Mouse (Mus musculus) intestine, embryonic 14.5 days (tissue): ENCODE results near the gene Ahcyl2. TPM values are rescaled to one million over a fixed set of nuclear protein-coding genes. Genes with fewer than 3 reads are reported as not detected.
"Not testable (repeated sequence)": the region's sequence is repeated elsewhere in the genome, so short reads cannot be mapped to it uniquely, and the experiment has no call there.

Experiments
- ATAC-seq: fragments of 200-750 bp; cut with Nextera tagmentation; replicated peaks from 2 replicates; pipeline ENCODE4 v1.8.0; 2017; ENCODE audit warnings: low read depth, moderate number of reproducible peaks, moderate TSS enrichment, moderate library complexity; ENCODE audit not compliant: low FRiP score, low TSS enrichment
- DNase-seq: peaks from one replicate; pipeline ENCODE4 v3.0.0-alpha.2; 2018; ENCODE audit warnings: low spot score
- H3K27ac ChIP-seq: fragments of 300-500 bp; sonication (generic); 2 replicates; pipeline ENCODE4 v1.5.1; 2014; ENCODE audit warnings: low read depth, mild to moderate bottlenecking, control low read depth
- H3K27me3 ChIP-seq: fragments of 300-500 bp; sonication (generic); replicated peaks from 2 replicates; pipeline ENCODE4 v1.6.1; 2014; ENCODE audit warnings: low read length, control low read depth; ENCODE audit not compliant: control insufficient read depth, insufficient read depth
- H3K36me3 ChIP-seq: fragments of 300-500 bp; sonication (generic); 2 replicates; pipeline ENCODE4 v1.6.1; 2014; ENCODE audit warnings: low read length, control low read depth; ENCODE audit not compliant: control insufficient read depth, insufficient read depth
- H3K4me1 ChIP-seq: fragments of 300-500 bp; sonication (generic); replicated peaks from 2 replicates; pipeline ENCODE4 v1.6.1; 2014; ENCODE audit warnings: low read length, control low read depth, mixed read lengths; ENCODE audit not compliant: control insufficient read depth, insufficient read depth
- H3K4me2 ChIP-seq: fragments of 300-500 bp; sonication (generic); 2 replicates; pipeline ENCODE4 v1.6.1; 2014; ENCODE audit warnings: low read length
- H3K4me3 ChIP-seq: fragments of 300-500 bp; sonication (generic); 2 replicates; pipeline ENCODE4 v1.5.1; 2014; ENCODE audit warnings: low read depth, low read length, control low read depth, mixed read lengths
- H3K9ac ChIP-seq: fragments of 300-500 bp; sonication (generic); 2 replicates; pipeline ENCODE4 v1.6.1; 2014; ENCODE audit warnings: mild to moderate bottlenecking, low read length
- H3K9me3 ChIP-seq: fragments of 300-500 bp; sonication (generic); 2 replicates; pipeline ENCODE4 v1.6.1; 2016; ENCODE audit warnings: low read length, control low read depth; ENCODE audit not compliant: control insufficient read depth
- WGBS: fragments of 180-500 bp; shearing (Covaris S2); extraction: QIAGEN DNeasy Blood & Tissue Kit; methylation state at CpG from one replicate; pipeline ENCODE4 v1.1.7; 2014; 5-methylcytosine and 5-hydroxymethylcytosine counted together
- polyA plus RNA-seq: library from polyadenylated mRNA; unstranded; fragments of >200 nt; fragmentation: Nextera tagmentation; extraction: Ambion mirVana; gene quantifications from 2 replicates; pipeline ENCODE4 v1.2.1, GENCODE M21; 2014

Ahcyl2 gene
- polyA plus RNA-seq, 1 experiment from 2014 or later: 43.8 TPM

- Histone ChIP-seq H3K27ac (peak overlapping the region; percentile 98), H3K4me2 (peak overlapping the region; percentile 75), H3K36me3 (peaks cover 17% of the 10 kb centered on the region), H3K4me3 (peak overlapping the region; percentile 82), H3K4me1 (peaks cover 16% of the 10 kb centered on the region; the same call in 1 of the 2 replicates), H3K9ac (peak overlapping the region; percentile 99), H3K9me3 (no peaks in the 10 kb centered on the region), H3K27me3 (no peaks in the 10 kb centered on the region)
- WGBS: 7% methylated on average over 13 of the region's 13 CpGs
- DNase-seq: no peak
- no peak for ATAC-seq
Observed at GRCm38 (mm10) chr6:29736610-29737458, 31.0 kb upstream of the Ahcyl2 start.

DNA sequence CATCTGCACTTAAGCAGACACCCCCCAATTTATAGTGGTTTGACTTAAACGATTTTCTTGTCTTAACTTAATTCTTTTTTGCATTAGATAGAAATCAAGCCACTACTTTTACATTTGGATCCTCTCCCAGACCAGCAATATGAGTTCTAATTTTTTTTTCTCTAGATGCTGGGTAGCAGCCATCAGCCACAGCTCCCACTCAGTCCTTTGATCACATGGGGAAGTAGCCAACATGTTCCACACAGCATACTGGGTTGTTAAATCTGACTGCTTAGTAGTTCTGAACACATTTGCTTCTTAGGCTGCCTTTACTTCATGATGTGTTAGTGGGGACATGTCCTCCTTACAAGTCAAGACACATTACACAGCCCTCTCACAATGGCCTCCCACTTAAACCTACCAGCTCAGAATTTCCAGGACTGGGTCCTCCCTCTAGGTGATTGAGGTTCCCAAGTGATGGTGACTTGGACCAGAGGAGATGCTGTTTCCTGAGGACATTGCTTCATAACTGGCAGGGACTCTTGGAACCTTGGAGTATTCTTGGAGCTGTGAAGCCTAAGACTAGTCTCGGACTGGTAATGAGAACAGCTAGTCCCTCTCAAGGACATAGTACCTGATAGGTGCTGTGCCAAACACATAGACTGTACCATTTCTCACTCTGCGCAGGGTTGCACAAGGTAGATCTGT, 16.2 kb upstream of the Ahcyl2 start:
- no peak overlapping the region for H3K4me3 ChIP-seq
- DNase-seq (no peak), ATAC-seq (no peak)
- peaks cover 12% of the 10 kb centered on the region for H3K9me3 ChIP-seq
- H3K4me2 ChIP-seq: no peak overlapping the region
- no peaks in the 10 kb centered on the region for H3K27me3 ChIP-seq
- no peaks in the 10 kb centered on the region for H3K4me1 ChIP-seq
- 90% methylated on average over 3 of the region's 3 CpGs for WGBS
- peaks cover 41% of the 10 kb centered on the region for H3K36me3 ChIP-seq
- H3K9ac ChIP-seq: no peak overlapping the region
- H3K27ac ChIP-seq: no peak overlapping the region

- ATAC-seq (no peak), DNase-seq (no peak)
- H3K9ac ChIP-seq: no peak overlapping the region
- no peaks in the 10 kb centered on the region for H3K4me1 ChIP-seq
- whole genome bisulfite sequencing: 94% methylated on average over 11 of the region's 11 CpGs
- no peak overlapping the region for H3K27ac ChIP-seq
- no peak overlapping the region for H3K4me2 ChIP-seq
- no peak overlapping the region for H3K4me3 ChIP-seq
- H3K9me3 ChIP-seq: peaks cover 5% of the 10 kb centered on the region
- no peaks in the 10 kb centered on the region for H3K27me3 ChIP-seq
- H3K36me3 ChIP-seq: peaks cover 58% of the 10 kb centered on the region
Observed at GRCm38 (mm10) chr6:29753336-29753735, 14.5 kb upstream of the Ahcyl2 start.

DNA sequence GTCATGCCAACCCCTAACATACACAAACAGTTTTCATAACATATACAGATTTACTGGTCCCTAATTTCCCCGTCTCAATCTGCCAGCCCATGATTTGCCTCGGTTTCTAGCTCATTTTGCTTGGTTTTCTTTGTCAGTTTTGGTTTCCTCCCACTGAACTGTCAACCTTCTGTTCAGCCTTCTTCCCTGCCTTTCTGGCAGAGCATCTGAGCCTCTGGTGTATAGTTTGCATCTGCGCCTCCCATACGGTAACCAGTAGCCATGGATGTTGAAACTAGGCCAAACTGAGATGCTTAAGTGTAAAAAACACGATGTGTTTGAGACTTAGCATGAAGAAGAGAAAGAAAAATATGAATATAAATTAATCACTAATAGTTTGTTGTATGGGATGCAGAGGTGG, 11.8 kb upstream of the Ahcyl2 start:
- no peak overlapping the region for H3K27ac ChIP-seq
- no peak overlapping the region for H3K9ac ChIP-seq
- H3K9me3 ChIP-seq: no peaks in the 10 kb centered on the region

GRCm38 (mm10) chr6:29756476-29756875, 11.3 kb upstream of the Ahcyl2 start:
- DNase-seq (no peak), ATAC-seq (no peak)
- WGBS: 89% methylated on average over 4 of the region's 4 CpGs
- Histone ChIP-seq H3K4me1 (no peaks in the 10 kb centered on the region), H3K27me3 (no peaks in the 10 kb centered on the region), H3K4me2 (no peak overlapping the region), H3K27ac (no peak overlapping the region), H3K4me3 (no peak overlapping the region), H3K36me3 (peaks cover 75% of the 10 kb centered on the region), H3K9ac (no peak overlapping the region), H3K9me3 (no peaks in the 10 kb centered on the region)

More for the DNA sequence above, 11.8 kb upstream of the Ahcyl2 start:
- 86% methylated on average over 5 of the region's 5 CpGs for WGBS
- peaks cover 75% of the 10 kb centered on the region for H3K36me3 ChIP-seq
- no peaks in the 10 kb centered on the region for H3K27me3 ChIP-seq
- ATAC-seq (no peak), DNase-seq (no peak)
- H3K4me2 ChIP-seq: no peak overlapping the region
- no peak overlapping the region for H3K4me3 ChIP-seq
- no peaks in the 10 kb centered on the region for H3K4me1 ChIP-seq

DNA sequence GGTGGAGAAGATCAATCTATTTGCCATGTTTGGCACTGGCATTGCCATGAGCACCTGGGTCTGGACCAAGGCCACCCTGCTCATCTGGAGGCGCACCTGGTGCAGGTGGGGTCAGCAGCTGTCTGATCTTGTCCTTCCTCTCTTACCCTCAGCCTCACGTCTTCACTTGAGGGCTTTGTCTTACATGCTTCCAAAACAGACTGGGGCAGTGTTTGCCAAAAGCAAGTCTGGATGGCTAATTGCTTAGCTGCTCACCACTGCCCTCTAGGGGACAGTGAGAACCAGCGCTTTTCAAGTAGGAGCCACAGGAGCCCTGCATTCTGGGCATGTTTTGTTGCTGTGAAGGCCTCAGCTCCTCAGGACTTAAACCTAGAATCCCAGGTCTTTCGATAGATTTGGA, 9.4 kb upstream of the Ahcyl2 start:
- Histone ChIP-seq H3K4me3 (no peak overlapping the region), H3K4me2 (no peak overlapping the region), H3K27ac (no peak overlapping the region), H3K9ac (no peak overlapping the region), H3K36me3 (peaks cover 76% of the 10 kb centered on the region), H3K27me3 (no peaks in the 10 kb centered on the region), H3K4me1 (no peaks in the 10 kb centered on the region), H3K9me3 (no peaks in the 10 kb centered on the region)
- 49% methylated on average over 4 of the region's 4 CpGs for WGBS
- DNase-seq (peak; percentile 83), ATAC-seq (0 out of 2 replicates have a peak, but pooled peaks have one; percentile 41)

DNA sequence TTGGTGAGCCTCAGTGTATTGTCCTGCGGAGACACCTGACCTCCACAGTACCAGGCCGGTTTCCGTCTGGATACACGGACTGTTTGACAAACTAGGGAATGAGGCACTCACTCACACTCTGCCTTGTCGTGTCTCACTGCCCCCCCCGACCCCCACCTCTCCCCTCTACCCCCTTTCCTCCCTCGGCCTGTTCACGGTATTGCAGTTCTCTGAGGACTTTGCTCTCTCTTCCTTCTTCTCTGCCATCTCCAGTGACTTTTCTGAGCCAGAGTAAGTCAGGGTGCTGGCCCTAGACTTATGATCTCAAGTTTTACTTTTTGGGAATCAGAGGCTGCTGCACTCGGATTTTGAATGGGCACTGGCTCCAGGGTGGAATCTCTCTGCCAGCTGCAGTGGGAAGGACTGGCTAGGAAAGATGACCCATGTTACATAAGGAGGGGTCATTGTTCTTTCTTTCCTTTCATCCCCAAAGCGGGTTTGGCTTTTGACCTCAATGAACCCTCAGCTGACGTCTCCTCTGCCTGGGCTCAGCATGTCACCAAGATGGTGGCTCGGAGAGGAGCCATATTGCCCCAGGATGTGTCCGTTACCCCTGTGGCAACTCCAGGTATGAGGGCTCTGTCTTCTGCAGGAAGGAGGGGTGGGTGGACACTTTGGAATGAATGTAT, 8.7 kb upstream of the Ahcyl2 start:
- no peak overlapping the region for H3K27ac ChIP-seq
- no peak for DNase-seq
- no peaks in the 10 kb centered on the region for H3K4me1 ChIP-seq
- WGBS: 84% methylated on average over 13 of the region's 13 CpGs
- ATAC-seq: no peak
- no peaks in the 10 kb centered on the region for H3K27me3 ChIP-seq
- H3K4me3 ChIP-seq: no peak overlapping the region
- H3K9me3 ChIP-seq: no peaks in the 10 kb centered on the region
- H3K36me3 ChIP-seq: peaks cover 69% of the 10 kb centered on the region
- no peak overlapping the region for H3K4me2 ChIP-seq
- no peak overlapping the region for H3K9ac ChIP-seq

DNA sequence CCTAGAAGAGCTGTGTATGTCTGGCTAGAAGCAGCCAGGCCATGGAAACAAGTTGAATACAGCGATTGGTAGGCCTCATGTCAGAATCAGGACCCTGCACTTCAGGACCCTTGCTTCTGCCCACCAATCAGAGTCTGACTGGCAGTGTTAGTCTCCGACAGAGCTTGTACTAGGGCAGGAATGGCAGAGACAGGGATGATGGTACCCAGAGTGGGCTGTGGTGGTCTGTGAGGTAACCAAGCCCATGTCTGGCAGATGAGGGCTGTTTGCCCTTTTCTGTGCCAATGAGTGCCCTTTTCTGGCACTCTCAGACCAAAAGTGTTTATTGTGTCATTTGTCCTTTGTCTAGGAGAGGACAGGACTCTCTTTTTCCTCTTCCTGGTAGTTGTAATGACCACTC, 7.4 kb upstream of the Ahcyl2 start:
- ATAC-seq, DNase-seq, H3K27ac ChIP-seq, H3K4me3 ChIP-seq, H3K9me3 ChIP-seq, H3K27me3 ChIP-seq, H3K4me2 ChIP-seq, H3K9ac ChIP-seq, H3K4me1 ChIP-seq: not testable (repeated sequence)
- peaks cover 56% of the 10 kb centered on the region for H3K36me3 ChIP-seq
- 100% methylated on average over 2 of the region's 2 CpGs for WGBS
